Mouse (Mus musculus) spleen, adult 2 months (tissue): ENCODE results near the gene Dop1a. TPM values are rescaled to one million over a fixed set of nuclear protein-coding genes. Genes with fewer than 3 reads are reported as not detected.

Experiments used
- DNase-seq, 2 experiments: peaks; one replicate each; pipeline versions ENCODE4 v3.0.0 to v3.0.0-alpha.2; 2012 to 2021; ENCODE audit warnings: low spot score in 2 of 2, low read depth in 1 of 2
- H3K27ac ChIP-seq: fragments of 200-500 bp; 2 replicates; pipeline ENCODE4 v1.5.1; 2012; ENCODE audit warnings: low read length, inconsistent platforms; ENCODE audit not compliant: insufficient read depth
- H3K27me3 ChIP-seq: fragments of 200-500 bp; 2 replicates; pipeline ENCODE4 v1.6.1; 2012; ENCODE audit warnings: mild to moderate bottlenecking, moderate library complexity, low read length, inconsistent platforms; ENCODE audit not compliant: control insufficient read depth, insufficient read depth
- H3K36me3 ChIP-seq: fragments of 200-500 bp; 2 replicates; pipeline ENCODE4 v1.6.1; 2012; ENCODE audit warnings: mild to moderate bottlenecking, low read length, inconsistent platforms; ENCODE audit not compliant: control insufficient read depth, insufficient read depth
- H3K4me1 ChIP-seq: fragments of 200-500 bp; 2 replicates; pipeline ENCODE4 v1.6.1; 2011; ENCODE audit warnings: inconsistent platforms; ENCODE audit not compliant: control insufficient read depth, insufficient read depth, insufficient read length
- H3K4me3 ChIP-seq: fragments of 200-500 bp; 2 replicates; pipeline ENCODE4 v1.5.1; 2011; ENCODE audit warnings: mild to moderate bottlenecking, inconsistent platforms; ENCODE audit not compliant: insufficient read depth, insufficient read length; ENCODE audit errors: extremely low read depth
- CTCF ChIP-seq: fragments of 200-500 bp; IDR thresholded peaks from 2 replicates; pipeline ENCODE4 v1.5.1; 2011; ENCODE audit warnings: mild to moderate bottlenecking, inconsistent platforms; ENCODE audit not compliant: insufficient read depth, insufficient read length, insufficient replicate concordance; ENCODE audit errors: extremely low read depth
- POLR2A ChIP-seq: fragments of 200-500 bp; IDR thresholded peaks from 2 replicates; pipeline ENCODE4 v1.6.1; 2011; ENCODE audit warnings: low read depth, low read length, inconsistent platforms
- WGBS: fragments of 180-500 bp; shearing (Covaris S2); methylation state at CpG from one replicate; pipeline ENCODE4 v1.1.7; 2018; 5-methylcytosine and 5-hydroxymethylcytosine counted together
- polyA plus RNA-seq: library from polyadenylated mRNA; depleted of rRNA; stranded (reverse); fragments of >200 nt; gene quantifications from 2 replicates; pipeline ENCODE4 v1.2.3, GENCODE M21; 2012

Gene Dop1a
- polyA plus RNA-seq, 1 experiment: 10.0 TPM

DNA sequence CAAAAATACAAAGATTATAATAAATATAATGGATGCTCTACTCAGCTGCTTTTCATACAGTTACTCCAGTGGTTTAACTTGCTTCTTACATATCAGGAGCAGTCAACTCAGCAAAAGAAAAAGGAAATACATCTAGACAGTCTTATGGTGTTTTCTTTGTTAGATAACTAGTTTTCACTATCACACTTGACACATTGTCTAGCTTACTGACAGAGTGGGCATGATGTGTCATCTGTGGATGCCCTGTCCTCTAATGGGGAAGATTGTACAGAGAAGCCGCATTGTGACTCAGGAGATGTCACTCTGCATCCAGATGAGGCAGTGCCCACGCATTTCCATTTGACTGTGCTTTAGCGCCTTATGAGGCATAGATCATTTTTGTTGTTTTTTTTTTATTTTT, 32.1 kb downstream of the Dop1a start:
- Histone ChIP-seq H3K27me3 (no peaks in the 10 kb centered on the region), H3K4me1 (no peaks in the 10 kb centered on the region), H3K27ac (no peak overlapping the region), H3K4me3 (no peak overlapping the region), H3K36me3 (peaks cover 10% of the 10 kb centered on the region; the same call in 1 of the 2 replicates)
- DNase-seq: no peak
- 79% methylated on average over 3 of the region's 3 CpGs for WGBS
- TF ChIP-seq POLR2A: no peak
- no peak for TF ChIP-seq CTCF

DNA sequence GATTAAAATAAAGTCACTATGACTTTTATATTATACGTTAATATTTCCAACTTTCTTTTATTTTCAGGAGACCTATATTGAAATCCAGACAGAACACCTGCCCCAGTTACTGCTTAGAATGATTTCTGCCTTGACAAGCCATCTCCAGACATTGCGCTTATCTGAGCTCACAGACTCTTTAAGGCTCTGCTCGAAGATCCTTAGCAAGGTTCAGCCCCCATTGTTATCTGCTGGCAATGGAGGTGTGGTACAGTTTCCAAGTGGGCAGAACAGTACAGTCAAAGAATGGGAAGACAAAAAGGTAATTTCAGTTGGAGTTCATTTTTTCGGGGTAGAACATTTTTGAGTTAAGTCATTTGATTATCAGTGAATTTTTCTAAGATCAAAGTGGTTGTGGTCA, 40.5 kb downstream of the Dop1a start:
- TF ChIP-seq CTCF: no peak
- TF ChIP-seq POLR2A: no peak
- peaks cover 14% of the 10 kb centered on the region for H3K36me3 ChIP-seq
- no peak for DNase-seq
- 87% methylated on average over 4 of the region's 4 CpGs for WGBS
- H3K27ac ChIP-seq: no peak overlapping the region
- no peak overlapping the region for H3K4me3 ChIP-seq
- no peaks in the 10 kb centered on the region for H3K4me1 ChIP-seq
- no peaks in the 10 kb centered on the region for H3K27me3 ChIP-seq

DNA sequence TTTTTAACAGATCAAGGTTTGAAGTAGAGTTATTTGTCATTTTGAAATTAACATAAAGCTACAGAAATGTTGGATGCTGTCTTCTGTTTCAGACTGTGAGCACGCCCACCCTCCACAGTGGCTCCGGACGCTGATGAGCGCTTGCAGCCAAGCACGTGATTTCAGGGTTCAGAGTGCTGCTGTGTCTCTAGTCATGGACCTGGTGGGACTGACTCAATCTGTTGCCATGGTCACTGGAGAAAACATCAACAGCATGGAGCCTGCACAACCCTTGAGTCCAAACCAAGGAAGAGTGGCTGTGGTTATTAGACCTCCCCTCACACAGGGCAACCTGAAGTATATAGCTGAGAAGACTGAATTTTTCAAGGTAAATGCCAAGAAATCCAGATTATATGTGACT, 46.8 kb downstream of the Dop1a start:
- TF ChIP-seq POLR2A (no peak), CTCF (no peak)
- no peak for DNase-seq
- no peak overlapping the region for H3K27ac ChIP-seq
- WGBS: 92% methylated on average over 5 of the region's 5 CpGs
- no peak overlapping the region for H3K4me3 ChIP-seq
- peaks cover 27% of the 10 kb centered on the region for H3K36me3 ChIP-seq
- H3K27me3 ChIP-seq: no peaks in the 10 kb centered on the region
- H3K4me1 ChIP-seq: no peaks in the 10 kb centered on the region

DNA sequence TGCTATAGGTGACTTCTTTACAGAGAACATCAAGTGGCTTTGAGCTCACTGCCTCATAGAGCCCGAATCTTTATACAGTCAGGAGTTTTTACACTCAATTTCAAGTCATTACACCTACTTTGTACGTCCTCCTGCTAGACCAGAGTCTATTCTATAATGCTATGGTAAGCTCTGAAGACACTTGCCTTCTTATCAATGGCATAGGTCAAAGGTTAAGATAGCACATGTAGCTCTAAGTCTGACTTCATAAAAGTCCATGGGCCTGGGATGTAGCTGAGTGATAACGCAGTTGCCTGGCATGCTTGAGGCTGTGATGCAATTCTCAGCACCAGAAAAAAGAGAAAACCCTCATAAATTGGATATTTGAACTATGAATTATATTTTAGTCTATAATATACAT, 47.4 kb downstream of the Dop1a start:
- H3K27me3 ChIP-seq: no peaks in the 10 kb centered on the region
- H3K36me3 ChIP-seq: peaks cover 27% of the 10 kb centered on the region
- WGBS: 92% methylated on average over 3 of the region's 3 CpGs
- no peak overlapping the region for H3K27ac ChIP-seq
- no peak overlapping the region for H3K4me3 ChIP-seq
- no peak for DNase-seq
- H3K4me1 ChIP-seq: no peaks in the 10 kb centered on the region
- TF ChIP-seq CTCF (no peak), POLR2A (no peak)

DNA sequence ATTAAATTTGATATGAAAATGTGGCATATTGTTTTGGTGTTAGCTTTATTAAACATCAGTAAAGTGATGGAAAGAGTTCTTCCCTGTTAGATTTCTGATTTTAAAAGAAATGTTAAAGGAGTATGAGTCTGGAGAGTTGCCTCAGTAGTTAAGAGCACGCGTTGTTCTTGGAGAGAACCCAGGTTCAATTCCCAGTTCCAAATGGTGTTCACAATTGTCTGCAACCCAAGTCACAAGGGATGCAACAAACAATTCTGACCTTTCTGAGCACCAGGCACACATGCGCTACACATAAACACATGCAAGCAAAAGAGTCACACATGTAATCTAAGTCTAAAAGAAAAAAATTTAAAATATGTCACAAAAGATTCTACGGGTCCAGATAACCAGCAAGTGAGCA, 47.8 kb downstream of the Dop1a start:
- peaks cover 27% of the 10 kb centered on the region for H3K36me3 ChIP-seq
- no peak overlapping the region for H3K27ac ChIP-seq
- H3K4me1 ChIP-seq: no peaks in the 10 kb centered on the region
- TF ChIP-seq CTCF (no peak), POLR2A (no peak)
- 97% methylated on average over 4 of the region's 4 CpGs for WGBS
- no peaks in the 10 kb centered on the region for H3K27me3 ChIP-seq
- no peak for DNase-seq
- no peak overlapping the region for H3K4me3 ChIP-seq

DNA sequence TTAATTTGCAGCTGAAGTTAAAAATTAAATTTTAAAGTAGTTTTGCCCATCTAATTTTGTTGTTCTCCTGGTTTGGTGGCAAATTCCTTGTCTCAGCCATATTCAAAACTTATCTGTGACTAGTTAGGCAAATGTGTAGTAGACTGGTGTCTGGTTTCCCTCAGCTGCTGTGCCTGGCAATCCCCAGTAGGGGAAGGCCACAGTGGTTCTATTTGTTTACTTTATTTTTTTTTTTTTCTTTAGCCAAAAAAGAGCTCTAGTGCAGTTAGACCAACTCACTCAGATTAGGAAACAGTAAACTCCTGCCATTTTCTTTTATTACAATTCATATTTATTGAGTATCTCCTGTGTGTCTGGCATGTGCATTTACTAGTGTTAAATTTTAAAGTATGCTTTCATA, 55.4 kb downstream of the Dop1a start:
- TF ChIP-seq POLR2A: no peak
- TF ChIP-seq CTCF: no peak
- Histone ChIP-seq H3K36me3 (peaks cover 22% of the 10 kb centered on the region), H3K4me3 (no peak overlapping the region), H3K27me3 (no peaks in the 10 kb centered on the region), H3K4me1 (no peaks in the 10 kb centered on the region), H3K27ac (no peak overlapping the region)
- DNase-seq: no peak

DNA sequence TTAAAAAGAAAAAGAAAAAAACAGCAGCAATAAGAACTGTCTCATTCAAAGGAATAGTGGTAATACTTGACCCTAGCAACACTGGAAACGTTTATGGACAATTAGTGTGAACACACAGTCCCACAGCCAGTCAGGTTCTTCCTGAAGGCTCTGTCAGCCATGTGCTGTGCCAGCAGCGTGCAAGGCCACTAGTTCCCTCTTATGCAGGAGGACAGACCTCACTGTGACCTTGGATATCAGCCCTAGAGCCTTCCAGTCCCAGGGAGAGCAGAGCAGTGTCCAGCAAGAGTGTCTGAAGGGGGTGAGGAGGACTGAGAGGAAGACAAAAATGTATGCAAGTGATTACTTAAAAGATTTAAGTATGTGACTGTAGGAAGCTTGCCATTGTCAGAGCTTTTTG, 58.6 kb downstream of the Dop1a start:
- H3K4me1 ChIP-seq: no peaks in the 10 kb centered on the region
- TF ChIP-seq POLR2A (no peak), CTCF (no peak)
- H3K27ac ChIP-seq: no peak overlapping the region
- H3K27me3 ChIP-seq: no peaks in the 10 kb centered on the region
- no peak for DNase-seq
- no peak overlapping the region for H3K4me3 ChIP-seq
- 80% methylated on average over 2 of the region's 2 CpGs for WGBS
- H3K36me3 ChIP-seq: peaks cover 17% of the 10 kb centered on the region
